Mouse (Mus musculus) cerebellum, adult (tissue): Measurements from ENCODE around the gene Fbxo2.
A peak's percentile ranks its signal among the peaks of the same experiment; 100 is the strongest.
"Not testable (repeated sequence)": the region's sequence is repeated elsewhere in the genome, so short reads cannot be mapped to it uniquely, and the experiment has no call there.

Source experiments
- ATAC-seq: cut with Nextera tagmentation; 2 replicates; pipeline ENCODE4 v1.9.2; 2017; ENCODE audit warnings: mild to moderate bottlenecking, moderate library complexity, mixed read lengths; ENCODE audit not compliant: insufficient number of reproducible peaks, low FRiP score, low TSS enrichment

Gene Fbxo2

GRCm38 (mm10) chr4:148160436-148161390 is at the start of gene Fbxo2, which contains the start of gene Fbxo44:
Gene Fbxo2 (plus strand): TSS chr4:148160621.
Gene Fbxo44 (minus strand): TSS chr4:148160482.
- no peak for ATAC-seq

GRCm38 (mm10) chr4:148112519-148112918 is 47.9 kb upstream of the Fbxo2 start:
- ATAC-seq = no peak

GRCm38 (mm10) chr4:148114758-148115391 is 45.5 kb upstream of the Fbxo2 start:
- peak; percentile 74; the same call in 1 of the 2 replicates for ATAC-seq

GRCm38 (mm10) chr4:148115467-148115866 is 45.0 kb upstream of the Fbxo2 start:
- ATAC-seq = no peak

GRCm38 (mm10) chr4:148116657-148117056 is 43.8 kb upstream of the Fbxo2 start:
- no peak for ATAC-seq

- no peak for ATAC-seq
Measured at GRCm38 (mm10) chr4:148117392-148117791, 43.0 kb upstream of the Fbxo2 start.

GRCm38 (mm10) chr4:148119578-148119977 is 40.8 kb upstream of the Fbxo2 start:
- ATAC-seq = not testable (repeated sequence)

GRCm38 (mm10) chr4:148120555-148120954 is 39.9 kb upstream of the Fbxo2 start:
- ATAC-seq = no peak

GRCm38 (mm10) chr4:148121362-148121761 is 39.1 kb upstream of the Fbxo2 start:
- no peak for ATAC-seq

GRCm38 (mm10) chr4:148121982-148122693 is 38.3 kb upstream of the Fbxo2 start:
- no peak for ATAC-seq

- no peak for ATAC-seq
Measured at GRCm38 (mm10) chr4:148122694-148123066, 37.7 kb upstream of the Fbxo2 start.

- no peak for ATAC-seq
Measured at GRCm38 (mm10) chr4:148128241-148128640, 32.2 kb upstream of the Fbxo2 start.

GRCm38 (mm10) chr4:148128672-148129071 is 31.7 kb upstream of the Fbxo2 start:
- ATAC-seq = no peak

GRCm38 (mm10) chr4:148130133-148130532 is 30.3 kb upstream of the Fbxo2 start, which contains the start of gene Mad2l2:
Gene Mad2l2 (plus strand): TSS chr4:148130384.
- no peak for ATAC-seq

- ATAC-seq = no peak
Measured at GRCm38 (mm10) chr4:148130561-148131413, 29.6 kb upstream of the Fbxo2 start, which contains the start of gene Draxin. Gene Draxin (minus strand): TSS chr4:148130698.

GRCm38 (mm10) chr4:148131497-148132081 is 28.8 kb upstream of the Fbxo2 start:
- ATAC-seq = no peak

GRCm38 (mm10) chr4:148134988-148135387 is 25.4 kb upstream of the Fbxo2 start:
- ATAC-seq = no peak

GRCm38 (mm10) chr4:148137503-148137902 is 22.9 kb upstream of the Fbxo2 start:
- ATAC-seq = no peak

- no peak for ATAC-seq
Measured at GRCm38 (mm10) chr4:148139767-148140097, 20.7 kb upstream of the Fbxo2 start.
